Mouse (Mus musculus): ENCODE measurements around the gene Sorcs2.

Sorcs2 gene

GRCm38 (mm10) chr5:36003797-36004196 lies 394.1 kb downstream of the Sorcs2 start:
- DNase-seq (ENCODE audit: low spot score in 2 of 2), result no peak

- DNase-seq (ENCODE audit: low spot score in 2 of 2), result no peak
Measured at GRCm38 (mm10) chr5:35989986-35990735, 407.8 kb downstream of the Sorcs2 start.

GRCm38 (mm10) chr5:35989506-35989905 lies 408.4 kb downstream of the Sorcs2 start:
- DNase-seq (ENCODE audit: low spot score in 2 of 2), result no peak

GRCm38 (mm10) chr5:35988085-35988484 lies 409.9 kb downstream of the Sorcs2 start:
- DNase-seq (ENCODE audit: low spot score in 2 of 2), result no peak

- DNase-seq (ENCODE audit: low spot score in 2 of 2), result no peak
Measured at GRCm38 (mm10) chr5:35985611-35986010, 412.3 kb downstream of the Sorcs2 start.

GRCm38 (mm10) chr5:35981976-35982375 lies 416.0 kb downstream of the Sorcs2 start:
- DNase-seq (ENCODE audit: low spot score in 2 of 2), result peak; percentile 54 to 72

GRCm38 (mm10) chr5:35981341-35981740 lies 416.6 kb downstream of the Sorcs2 start:
- no peak for DNase-seq (ENCODE audit: low spot score in 2 of 2)

GRCm38 (mm10) chr5:35980542-35980941 lies 417.4 kb downstream of the Sorcs2 start:
- DNase-seq (ENCODE audit: low spot score in 2 of 2), result no peak

- DNase-seq (ENCODE audit: low spot score in 2 of 2), result peak; percentile 30 to 55
Measured at GRCm38 (mm10) chr5:35975681-35976080, 422.3 kb downstream of the Sorcs2 start.

GRCm38 (mm10) chr5:35974265-35974664 lies 423.7 kb downstream of the Sorcs2 start:
- no peak for DNase-seq (ENCODE audit: low spot score in 2 of 2)

GRCm38 (mm10) chr5:35973800-35974199 lies 424.1 kb downstream of the Sorcs2 start:
- DNase-seq (ENCODE audit: low spot score in 2 of 2), result no peak

GRCm38 (mm10) chr5:35972739-35973138 lies 425.2 kb downstream of the Sorcs2 start:
- DNase-seq (ENCODE audit: low spot score in 2 of 2), result no peak

GRCm38 (mm10) chr5:35971841-35972578 lies 425.9 kb downstream of the Sorcs2 start:
- peak; percentile 26 to 54 for DNase-seq (ENCODE audit: low spot score in 2 of 2)

GRCm38 (mm10) chr5:35970380-35971105 lies 427.4 kb downstream of the Sorcs2 start:
- DNase-seq (ENCODE audit: low spot score in 2 of 2), result no peak

- no peak for DNase-seq (ENCODE audit: low spot score in 2 of 2)
Measured at GRCm38 (mm10) chr5:35969857-35970256, 428.1 kb downstream of the Sorcs2 start.
